Mouse (Mus musculus): Measurements from ENCODE around the gene Olfr945. TPM values are rescaled to one million over a fixed set of nuclear protein-coding genes. Genes with fewer than 3 reads are reported as not detected.

Gene Olfr945
- polyA plus RNA-seq (2016; fragmentation: Nextera tagmentation; extraction: Ambion mirVana), result not detected in 2 replicates

DNA sequence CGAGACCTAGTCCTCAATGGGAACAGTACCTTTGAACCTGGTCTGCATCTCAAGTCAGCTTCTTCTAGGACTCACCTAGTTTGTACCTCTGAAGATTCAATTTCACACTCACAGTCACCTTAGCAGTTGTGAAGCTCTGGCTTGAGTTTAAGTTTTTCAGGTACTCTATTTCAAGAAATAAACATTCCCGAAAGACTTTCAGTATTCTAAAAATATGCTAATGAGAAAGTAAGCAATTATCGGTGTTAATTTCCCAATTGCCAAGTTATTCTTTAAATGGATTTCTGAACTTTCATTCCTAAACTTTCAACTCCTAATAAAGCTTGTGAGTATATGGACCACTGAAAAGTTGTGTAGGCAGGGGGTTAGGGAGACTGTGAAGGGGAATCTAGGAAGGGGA lies at the start of gene Olfr945:
Olfr945 (minus strand) TSS at position 101 of the 400 bp plus-strand sequence.
- 83% methylated on average over 3 of the region's 3 CpGs for WGBS
- no peak within 1 kb of the TSS for H3K27ac ChIP-seq
- no peaks in the 10 kb centered on the region for H3K4me1 ChIP-seq
- no peak within 1 kb of the TSS for H3K4me3 ChIP-seq
- no peak within 1 kb of the TSS for H3K9ac ChIP-seq
- no peaks in the 10 kb centered on the region for H3K27me3 ChIP-seq
- H3K36me3 ChIP-seq, result no peaks in the 10 kb centered on the region
- no peaks in the 10 kb centered on the region for H3K9me3 ChIP-seq
- ATAC-seq (ENCODE audit: insufficient number of reproducible peaks, insufficient read depth, low FRiP score, low TSS enrichment), result no peak
- no peak within 1 kb of the TSS for H3K4me2 ChIP-seq (replicated peaks)

DNA sequence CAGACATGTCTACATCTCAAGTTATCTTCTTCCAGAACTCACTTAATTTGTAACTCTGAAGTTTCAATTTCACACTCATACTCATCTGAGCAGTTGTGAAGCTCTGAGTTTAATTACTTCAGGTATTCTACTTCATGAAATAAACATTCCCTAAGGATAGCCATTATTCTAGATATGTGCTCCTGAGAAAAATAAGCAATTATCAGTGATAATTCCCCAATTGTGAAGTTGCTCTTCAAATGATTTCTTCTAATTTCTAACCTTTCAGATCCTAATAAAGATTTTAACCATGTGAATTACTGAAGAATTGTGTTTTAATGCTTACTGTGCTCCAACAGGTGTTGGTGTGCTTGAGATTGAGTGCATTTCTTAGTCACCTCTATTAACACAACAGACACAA lies 49.3 kb upstream of the Olfr945 start, which contains the start of gene Olfr948:
Olfr948 (minus strand) TSS at position 101 of the 400 bp plus-strand sequence.
- H3K4me2 ChIP-seq (replicated peaks), result no peak within 1 kb of the TSS

GRCm38 (mm10) chr9:39287136-39287535 lies 10.5 kb upstream of the Olfr945 start:
- 91% methylated on average over 2 of the region's 2 CpGs for WGBS
- Histone ChIP-seq H3K9ac (no peak overlapping the region), H3K27ac (no peak overlapping the region), H3K36me3 (no peaks in the 10 kb centered on the region), H3K27me3 (no peaks in the 10 kb centered on the region), H3K4me3 (no peak overlapping the region), H3K4me1 (no peaks in the 10 kb centered on the region), H3K9me3 (no peaks in the 10 kb centered on the region), H3K4me2 (replicated peaks) (no peak overlapping the region)
- no peak for ATAC-seq (ENCODE audit: insufficient number of reproducible peaks, insufficient read depth, low FRiP score, low TSS enrichment)

More for the DNA sequence above, 49.3 kb upstream of the Olfr945 start, which contains the start of gene Olfr948:
- Histone ChIP-seq H3K9ac (no peak within 1 kb of the TSS), H3K4me3 (no peak within 1 kb of the TSS), H3K27me3 (no peaks in the 10 kb centered on the region), H3K27ac (no peak within 1 kb of the TSS), H3K4me1 (no peaks in the 10 kb centered on the region), H3K9me3 (no peaks in the 10 kb centered on the region), H3K36me3 (no peaks in the 10 kb centered on the region)
- ATAC-seq (ENCODE audit: insufficient number of reproducible peaks, insufficient read depth, low FRiP score, low TSS enrichment), result no peak

DNA sequence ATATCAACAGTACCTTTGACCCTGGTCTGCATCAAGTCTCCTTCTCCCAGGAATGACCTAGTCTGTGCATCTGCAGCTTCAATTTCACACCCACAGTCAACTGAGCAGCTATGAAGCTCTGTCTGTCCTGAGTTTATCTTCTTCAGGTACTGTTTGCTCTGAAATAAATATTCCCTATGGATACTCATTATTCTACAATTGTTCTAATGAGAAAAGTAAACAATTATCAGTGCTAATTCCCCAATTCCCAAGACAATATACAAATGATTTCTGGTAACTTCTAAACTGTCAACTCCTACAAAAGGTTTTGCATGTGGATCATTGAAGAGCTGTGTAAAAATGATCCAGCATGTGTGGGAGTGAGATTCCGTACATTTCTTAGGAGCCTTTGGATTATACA lies 26.7 kb downstream of the Olfr945 start, which contains the start of gene Olfr1537:
Olfr1537 (minus strand) TSS at position 101 of the 400 bp plus-strand sequence.
- no peak within 1 kb of the TSS for H3K4me2 ChIP-seq (replicated peaks)
- no peak within 1 kb of the TSS for H3K27ac ChIP-seq
- no peaks in the 10 kb centered on the region for H3K4me1 ChIP-seq
- no peak within 1 kb of the TSS for H3K9ac ChIP-seq
- H3K9me3 ChIP-seq, result no peaks in the 10 kb centered on the region
- H3K36me3 ChIP-seq, result no peaks in the 10 kb centered on the region
- H3K27me3 ChIP-seq, result no peaks in the 10 kb centered on the region
- 87% methylated on average over 1 of the region's 1 CpGs for WGBS
- no peak within 1 kb of the TSS for H3K4me3 ChIP-seq
- ATAC-seq (ENCODE audit: insufficient number of reproducible peaks, insufficient read depth, low FRiP score, low TSS enrichment), result no peak

Other genes with a start within 250 kb of the Olfr945 start
- not detected in 2 replicates for gene Olfr937, start 211.9 kb downstream of the Olfr945 start, polyA plus RNA-seq (2016; fragmentation: Nextera tagmentation; extraction: Ambion mirVana)
- not detected in 2 replicates for gene Olfr938, start 197.9 kb downstream of the Olfr945 start, polyA plus RNA-seq (2016; fragmentation: Nextera tagmentation; extraction: Ambion mirVana)
- gene Olfr27, start 148.7 kb downstream of the Olfr945 start, polyA plus RNA-seq (2016; fragmentation: Nextera tagmentation; extraction: Ambion mirVana), result not detected in 2 replicates
- gene Olfr943, start 110.5 kb downstream of the Olfr945 start, polyA plus RNA-seq (2016; fragmentation: Nextera tagmentation; extraction: Ambion mirVana), result not detected in 2 replicates
- not detected in 2 replicates for gene Olfr944, start 74.9 kb downstream of the Olfr945 start, polyA plus RNA-seq (2016; fragmentation: Nextera tagmentation; extraction: Ambion mirVana)
- gene Olfr1537, start 26.8 kb downstream of the Olfr945 start, polyA plus RNA-seq (2016; fragmentation: Nextera tagmentation; extraction: Ambion mirVana), result not detected in 2 replicates
- not detected in 2 replicates for gene Olfr948, start 49.2 kb upstream of the Olfr945 start, polyA plus RNA-seq (2016; fragmentation: Nextera tagmentation; extraction: Ambion mirVana)
- not detected in 2 replicates for gene Olfr951, start 110.6 kb upstream of the Olfr945 start, polyA plus RNA-seq (2016; fragmentation: Nextera tagmentation; extraction: Ambion mirVana)
- gene Olfr952, start 150.3 kb upstream of the Olfr945 start, polyA plus RNA-seq (2016; fragmentation: Nextera tagmentation; extraction: Ambion mirVana), result not detected in 2 replicates
- not detected in 2 replicates for gene Olfr954, start 179.9 kb upstream of the Olfr945 start, polyA plus RNA-seq (2016; fragmentation: Nextera tagmentation; extraction: Ambion mirVana)
- gene Olfr955, start 195.1 kb upstream of the Olfr945 start, polyA plus RNA-seq (2016; fragmentation: Nextera tagmentation; extraction: Ambion mirVana), result not detected in 2 replicates
- not detected in 2 replicates for gene Olfr44, start 217.2 kb upstream of the Olfr945 start, polyA plus RNA-seq (2016; fragmentation: Nextera tagmentation; extraction: Ambion mirVana)
- gene Olfr957, start 239.0 kb upstream of the Olfr945 start, polyA plus RNA-seq (2016; fragmentation: Nextera tagmentation; extraction: Ambion mirVana), result not detected in 2 replicates